In genomic region chr1:84935668-84936067, GRCm38 (mm10) we compare ENCODE assay signal across 9 mouse cellular contexts. TPM values are rescaled to one million over a fixed set of nuclear protein-coding genes. Genes with fewer than 3 reads are reported as not detected.
DNase-seq lines count a peak whose midpoint lies in the region; ATAC-seq and TF ChIP-seq lines count a peak whose summit lies in the region.
"Had no signal": no experiment of that assay in that cellular context is flagged by ENCODE, and none has a peak within 500 bp of the region (broad histone marks: within the 10 kb centered on the region; RNA-seq: fewer than 3 reads in every experiment).

No protein-coding gene starts in this region.

- no peak overlapping the region for H3K4me3 ChIP-seq in midbrain, embryonic 12.5 days
- H3K4me3 ChIP-seq in midbrain, embryonic 10.5 days = no peak overlapping the region
- no peak overlapping the region for H3K4me3 ChIP-seq in bone marrow, adult 2 months (replicated peaks; ENCODE audit: control insufficient read depth, low read depth, low read length)
- peak overlapping the region; percentile 88 for H3K4me3 ChIP-seq in forebrain, postnatal 0 days (ENCODE audit: low read depth, low read length)

- peak overlapping the region; percentile 61 for H3K4me2 ChIP-seq in midbrain, embryonic 12.5 days (replicated peaks)
- H3K4me2 ChIP-seq in forebrain, postnatal 0 days (ENCODE audit: low read depth) = peak overlapping the region; percentile 57

- no peaks in the 10 kb centered on the region for H3K36me3 ChIP-seq in midbrain, embryonic 12.5 days
- H3K36me3 ChIP-seq in midbrain, embryonic 10.5 days = no peaks in the 10 kb centered on the region
- H3K36me3 ChIP-seq in forebrain, postnatal 0 days (ENCODE audit: insufficient read depth) = no peaks in the 10 kb centered on the region
- H3K36me3 ChIP-seq: limb, embryonic 13.5 days had no signal

- H3K9ac ChIP-seq in midbrain, embryonic 12.5 days (replicated peaks) = no peak overlapping the region
- H3K9ac ChIP-seq in forebrain, postnatal 0 days = no peak overlapping the region

- TF ChIP-seq POLR2A in bone marrow, adult 2 months (IDR thresholded peaks at IDR 0.05; ENCODE audit: borderline replicate concordance, control insufficient read depth, low read depth, low read length) = no peak; the same call in 1 of the 2 replicates

- no peaks in the 10 kb centered on the region for H3K27me3 ChIP-seq in midbrain, embryonic 12.5 days
- peaks cover 25% of the 10 kb centered on the region for H3K27me3 ChIP-seq in midbrain, embryonic 10.5 days (ENCODE audit: low read depth, poor library complexity, severe bottlenecking)
- H3K27me3 ChIP-seq in forebrain, postnatal 0 days (ENCODE audit: insufficient read depth, low read length) = no peaks in the 10 kb centered on the region

- TF ChIP-seq CTCF in bone marrow, adult 2 months (IDR thresholded peaks at IDR 0.05; ENCODE audit: control insufficient read depth, insufficient read depth, low read length) = no peak
- TF ChIP-seq CTCF in forebrain, postnatal 0 days (IDR thresholded peaks at IDR 0.05; ENCODE audit: low read depth) = no peak

- no peak overlapping the region for H3K27ac ChIP-seq in midbrain, embryonic 12.5 days (replicated peaks)
- H3K27ac ChIP-seq in midbrain, embryonic 10.5 days (replicated peaks) = no peak overlapping the region
- peak overlapping the region; percentile 54; the same call in 1 of the 2 replicates for H3K27ac ChIP-seq in bone marrow, adult 2 months (ENCODE audit: control insufficient read depth, insufficient read depth, low read depth, low read length, poor library complexity)
- H3K27ac ChIP-seq in forebrain, postnatal 0 days (ENCODE audit: low read depth, low read length) = 0 out of 2 replicates have a peak overlapping the region, but pooled peaks have one; percentile 3
- H3K27ac ChIP-seq: limb, embryonic 13.5 days had no signal

- no peak for ATAC-seq in midbrain, embryonic 12.5 days (ENCODE audit: low FRiP score, low read depth)
- no peak for ATAC-seq in forebrain, postnatal 0 days

- 80% methylated on average over 9 of the region's 9 CpGs for WGBS in midbrain, embryonic 12.5 days
- WGBS in midbrain, embryonic 10.5 days = 81% methylated on average over 9 of the region's 9 CpGs
- WGBS in bone marrow, adult 2 months = 8% methylated on average over 9 of the region's 9 CpGs
- 33% methylated on average over 9 of the region's 9 CpGs for WGBS in forebrain, postnatal 0 days

- H3K4me1 ChIP-seq in midbrain, embryonic 12.5 days = peaks cover 6% of the 10 kb centered on the region; the same call in 1 of the 2 replicates
- peaks cover 4% of the 10 kb centered on the region for H3K4me1 ChIP-seq in midbrain, embryonic 10.5 days
- no peaks in the 10 kb centered on the region; the same call in 1 of the 2 replicates for H3K4me1 ChIP-seq in bone marrow, adult 2 months (ENCODE audit: control insufficient read depth, insufficient read depth, low read length)
- H3K4me1 ChIP-seq in forebrain, postnatal 0 days (ENCODE audit: insufficient read depth) = 0 out of 2 replicates have a peak, but pooled peaks cover 6% of the 10 kb centered on the region

- no peaks in the 10 kb centered on the region for H3K9me3 ChIP-seq in midbrain, embryonic 12.5 days
- H3K9me3 ChIP-seq in midbrain, embryonic 10.5 days (replicated peaks) = no peaks in the 10 kb centered on the region
- H3K9me3 ChIP-seq in forebrain, postnatal 0 days (ENCODE audit: low read length) = no peaks in the 10 kb centered on the region
- H3K9me3 ChIP-seq: limb, embryonic 13.5 days had no signal

- DNase-seq in midbrain, embryonic 10.5 days (ENCODE audit: low spot score) = no peak
- peak; percentile 50 for DNase-seq in forebrain, postnatal 0 days
- DNase-seq in layer of hippocampus, adult 11-12 months (ENCODE audit: low spot score) = peak; percentile 83
- DNase-seq in lung, postnatal 14 days = peak; percentile 32
- peak; percentile 35 for DNase-seq in testis, postnatal 14 days (ENCODE audit: low spot score)
- no peak for DNase-seq in B cell, adult 2 months

RNA-seq across cellular contexts. Expression of gene Slc16a14, which starts 0.7 kb away (rescaled TPM):
- polyA plus RNA-seq in midbrain, embryonic 12.5 days (2016; fragmentation: Nextera tagmentation; extraction: Ambion mirVana) = 12.3 and 15.4 TPM in 2 replicates
- polyA plus RNA-seq in midbrain, embryonic 10.5 days (2016; fragmentation: Nextera tagmentation; extraction: Ambion mirVana) = 2.6 and 7.6 TPM in 2 replicates
- 0.40 TPM in 1 of 2 replicates, not detected in the other for polyA plus RNA-seq in bone marrow, adult 2 months (2011; ENCODE audit: insufficient read depth, insufficient read length, low replicate concordance, missing spikeins)
- 11.5 and 23.2 TPM in 2 replicates for total RNA-seq in forebrain, postnatal 0 days (2014; rRNA removed)
- 10.6 and 15.7 TPM in 2 replicates for polyA plus RNA-seq in forebrain, postnatal 0 days (2015; fragmentation: Nextera tagmentation; extraction: Ambion mirVana)

Comparison
In these comparisons a context has a peak if more than half of its experiments do, and no peak if none do; other contexts are left out.
1. H3K27ac ChIP-seq: peak in bone marrow, adult 2 months (single experiment) and forebrain, postnatal 0 days (single experiment); none in midbrain, embryonic 12.5 days (single experiment) and midbrain, embryonic 10.5 days (single experiment).
2. DNase-seq: peak in forebrain, postnatal 0 days (single experiment), layer of hippocampus, adult 11-12 months (single experiment), lung, postnatal 14 days (single experiment) and testis, postnatal 14 days (single experiment); none in midbrain, embryonic 10.5 days (single experiment) and B cell, adult 2 months (0 of 2).